Comparison of ENCODE assay signal across 10 mouse cellular contexts in genomic region chr4:35012401-35013307, GRCm38 (mm10).
A peak's percentile ranks its signal among the peaks of the same experiment; 100 is the strongest.
DNase-seq lines count a peak whose midpoint lies in the region; ATAC-seq and TF ChIP-seq lines count a peak whose summit lies in the region.
"Had no signal": no experiment of that assay in that cellular context is flagged by ENCODE, and none has a peak within 500 bp of the region (broad histone marks: within the 10 kb centered on the region; RNA-seq: fewer than 3 reads in every experiment).

No protein-coding gene starts in this region.

- no peak for TF ChIP-seq CTCF in intestine, postnatal 0 days (IDR thresholded peaks at IDR 0.05; ENCODE audit: low read depth)

- no peaks in the 10 kb centered on the region for H3K9me3 ChIP-seq in intestine, postnatal 0 days (ENCODE audit: control insufficient read depth)
- no peaks in the 10 kb centered on the region for H3K9me3 ChIP-seq in midbrain, embryonic 11.5 days (ENCODE audit: control insufficient read depth, low read length)
- H3K9me3 ChIP-seq: liver, embryonic 13.5 days had no signal

- H3K4me1 ChIP-seq in intestine, postnatal 0 days (replicated peaks; ENCODE audit: control insufficient read depth, insufficient read depth, low read length): peaks cover 6% of the 10 kb centered on the region; the same call in 1 of the 2 replicates
- H3K4me1 ChIP-seq in midbrain, embryonic 11.5 days (ENCODE audit: control insufficient read depth, insufficient read depth, low read length): peaks cover 6% of the 10 kb centered on the region; the same call in 1 of the 2 replicates

- 8% methylated on average over 10 of the region's 10 CpGs for WGBS in intestine, postnatal 0 days
- 17% methylated on average over 10 of the region's 10 CpGs for WGBS in midbrain, embryonic 11.5 days

- ATAC-seq in intestine, postnatal 0 days: peak; percentile 87
- ATAC-seq in midbrain, embryonic 11.5 days (ENCODE audit: low FRiP score): peak; percentile 54; the same call in 1 of the 2 replicates

- intact Hi-C loops in gastrocnemius, postnatal 14 days (cut with DNase I; ENCODE audit: low total_unique reads): no loop called here

- peak; percentile 29 for DNase-seq in adrenal gland, postnatal 10 days
- no peak for DNase-seq in adrenal gland, postnatal 25 days
- DNase-seq in adrenal gland, postnatal 36 days: peak; percentile 33 to 36
- DNase-seq in midbrain, embryonic 11.5 days (ENCODE audit: low spot score, missing footprints): peak; percentile 89
- no peak for DNase-seq in T-cell, adult 2 months (ENCODE audit: low spot score)
- DNase-seq in left cerebral cortex, adult 11 months (ENCODE audit: low spot score): no peak
- DNase-seq in gastrocnemius, postnatal 14 days: no peak
- DNase-seq: gastrocnemius, adult 2 months; liver, embryonic 13.5 days had no signal

- H3K27me3 ChIP-seq in intestine, postnatal 0 days (replicated peaks; ENCODE audit: control insufficient read depth, insufficient read depth, low read length): no peaks in the 10 kb centered on the region
- no peaks in the 10 kb centered on the region for H3K27me3 ChIP-seq in midbrain, embryonic 11.5 days (ENCODE audit: control insufficient read depth, insufficient read depth, low read length)
- H3K27me3 ChIP-seq: liver, embryonic 13.5 days had no signal

- peak overlapping the region; percentile 80 for H3K27ac ChIP-seq in intestine, postnatal 0 days (ENCODE audit: low read depth, low read length)
- H3K27ac ChIP-seq in midbrain, embryonic 11.5 days (ENCODE audit: low read depth, low read length): no peak overlapping the region
- H3K27ac ChIP-seq: gastrocnemius, adult 2 months; liver, embryonic 13.5 days had no signal

- peak overlapping the region; percentile 38 for H3K4me2 ChIP-seq in intestine, postnatal 0 days (replicated peaks; ENCODE audit: low read depth)
- peak overlapping the region; percentile 0; the same call in 1 of the 2 replicates for H3K4me2 ChIP-seq in midbrain, embryonic 11.5 days
- H3K4me2 ChIP-seq: liver, embryonic 13.5 days had no signal

- no peak overlapping the region for H3K4me3 ChIP-seq in intestine, postnatal 0 days (ENCODE audit: low read depth, low read length)
- H3K4me3 ChIP-seq in midbrain, embryonic 11.5 days (ENCODE audit: low read depth, low read length): no peak overlapping the region
- H3K4me3 ChIP-seq: gastrocnemius, adult 2 months; liver, embryonic 13.5 days had no signal

- H3K36me3 ChIP-seq in intestine, postnatal 0 days (ENCODE audit: control insufficient read depth, insufficient read depth): no peaks in the 10 kb centered on the region
- H3K36me3 ChIP-seq in midbrain, embryonic 11.5 days (ENCODE audit: control insufficient read depth, insufficient read depth, low read length): no peaks in the 10 kb centered on the region
- H3K36me3 ChIP-seq: liver, embryonic 13.5 days had no signal

- H3K9ac ChIP-seq in intestine, postnatal 0 days (ENCODE audit: low read depth, low read length): no peak overlapping the region
- no peak overlapping the region for H3K9ac ChIP-seq in midbrain, embryonic 11.5 days (ENCODE audit: low read length)
- H3K9ac ChIP-seq: liver, embryonic 13.5 days had no signal

Comparison
In these comparisons a context has a peak if more than half of its experiments do, and no peak if none do; other contexts are left out.
1. DNase-seq: peak in adrenal gland, postnatal 10 days (single experiment), adrenal gland, postnatal 36 days (2 of 2) and midbrain, embryonic 11.5 days (single experiment); none in adrenal gland, postnatal 25 days (single experiment), T-cell, adult 2 months (single experiment), left cerebral cortex, adult 11 months (single experiment) and gastrocnemius, postnatal 14 days (single experiment).